Mouse (Mus musculus) bone marrow macrophage, adult 2 months (primary cell): ENCODE data around the gene Dntt.

Source experiments
- CTCF ChIP-seq: IDR thresholded peaks from 2 replicates; pipeline ENCODE4 v1.5.1; 2012; ENCODE audit warnings: low read depth, mild to moderate bottlenecking, low read length, moderate library complexity
- POLR2A ChIP-seq: IDR thresholded peaks from 2 replicates; pipeline ENCODE4 v1.6.1; 2012; ENCODE audit warnings: mild to moderate bottlenecking, low read depth, low read length, borderline replicate concordance

DNA sequence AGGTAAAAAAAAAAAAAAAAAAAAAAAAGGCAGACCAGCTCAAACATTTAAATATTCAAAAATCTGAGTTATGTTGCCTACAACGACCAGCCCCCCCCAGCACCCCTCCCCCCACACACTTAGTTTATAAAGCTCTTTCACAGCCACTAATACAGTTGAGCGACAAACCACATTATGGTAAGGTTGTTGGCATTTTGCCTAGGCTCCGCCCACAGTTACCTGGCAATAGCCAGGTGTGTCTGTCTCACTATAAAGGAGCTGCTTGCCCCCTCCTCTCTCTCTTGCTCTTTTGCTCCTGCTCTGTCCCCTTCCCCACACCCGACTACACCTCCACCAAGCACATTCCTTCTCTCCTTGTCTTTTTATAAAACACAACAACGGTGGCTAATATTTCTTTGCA lies 17.4 kb upstream of the Dntt start:
- TF ChIP-seq CTCF (no peak), POLR2A (no peak)
